Mouse (Mus musculus): ENCODE measurements around the gene AU018091.
"Not testable (repeated sequence)": the region's sequence is repeated elsewhere in the genome, so short reads cannot be mapped to it uniquely, and the experiment has no call there.

DNA sequence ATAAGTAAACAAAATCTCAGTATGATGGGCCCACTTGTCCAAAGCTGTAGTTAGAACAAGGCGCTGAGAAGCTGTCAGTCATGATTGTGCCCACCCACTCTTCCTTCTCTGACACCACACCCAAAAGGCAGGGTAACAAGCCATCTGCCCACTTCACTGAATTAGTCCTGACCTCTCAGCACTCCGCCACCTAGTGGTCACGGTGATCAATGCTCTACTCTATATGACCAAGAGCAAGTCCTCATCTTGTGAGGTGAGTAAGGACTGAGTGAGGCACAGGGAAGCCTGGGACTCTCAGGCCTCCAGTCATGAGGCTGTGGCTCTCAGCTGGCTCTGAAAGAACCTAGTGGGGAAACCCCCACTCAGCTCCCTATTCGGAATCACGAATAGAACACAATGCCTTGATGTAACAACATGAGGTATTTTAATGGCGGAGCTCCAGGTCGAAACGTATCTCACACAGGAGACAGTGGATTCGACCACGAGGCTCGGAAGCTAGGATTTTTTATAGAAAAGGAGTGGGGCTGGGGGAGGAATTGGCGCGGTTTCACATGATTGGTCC, 62.4 kb downstream of the AU018091 start:
- not testable (repeated sequence) for TF ChIP-seq POLR2A, EP300 (IDR thresholded peaks at IDR 0.05; ENCODE audit: insufficient read depth, low read depth, low read length)
- peak; percentile 36; the same call in 1 of the 2 replicates for TF ChIP-seq CTCF (IDR thresholded peaks at IDR 0.05)

Measured in heart, adult 2 months (tissue).